In the genomic region with DNA sequence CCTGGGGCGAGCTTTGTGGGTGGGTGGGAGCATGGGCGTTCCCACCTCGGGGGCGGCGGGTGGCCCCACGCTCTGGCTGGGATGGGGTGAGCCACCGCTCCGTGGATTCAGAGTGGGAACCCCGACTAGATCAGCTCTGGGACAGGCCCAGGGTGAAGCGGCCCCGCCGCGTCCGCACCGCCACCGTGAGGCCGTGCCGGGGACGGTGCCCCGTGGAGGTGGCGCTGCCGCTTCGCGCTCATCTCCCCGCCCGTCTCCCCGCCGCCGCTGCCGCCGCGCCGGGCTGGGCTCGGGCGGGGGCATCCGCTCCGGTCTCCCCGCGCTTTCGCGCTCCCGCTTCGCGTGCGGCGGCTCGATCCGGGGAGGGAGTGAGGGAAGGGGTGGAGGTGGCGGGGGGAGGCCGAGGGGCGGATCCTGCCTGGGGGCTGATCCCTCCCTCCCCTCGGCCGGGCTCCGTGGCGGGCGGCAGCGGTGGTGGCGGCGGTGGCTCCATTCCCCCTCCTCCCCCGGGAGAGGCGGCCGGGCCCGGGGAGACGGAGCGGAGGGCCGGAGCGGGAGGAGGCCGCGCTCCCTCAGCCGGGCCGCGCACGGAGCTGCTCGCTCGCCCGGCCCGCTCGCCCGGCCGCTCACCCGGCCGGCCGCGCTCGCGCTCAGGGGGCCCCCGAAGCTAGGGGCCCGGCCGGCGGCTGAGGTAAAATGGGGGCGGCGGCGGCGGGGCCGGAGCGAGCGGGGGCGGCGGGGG, we compare ENCODE assay signal across 8 mouse cellular contexts. TPM values are rescaled to one million over a fixed set of nuclear protein-coding genes. Genes with fewer than 3 reads are reported as not detected.
DNase-seq lines count a peak whose midpoint lies in the region; ATAC-seq and TF ChIP-seq lines count a peak whose summit lies in the region.

Brpf3 (plus strand) TSS at position 420 of the 742 bp plus-strand sequence.

- H3K36me3 ChIP-seq in G1E (replicated peaks), result peaks cover 9% of the 10 kb centered on the region
- H3K36me3 ChIP-seq in hindbrain, embryonic 10.5 days, result peaks cover 18% of the 10 kb centered on the region
- no peaks in the 10 kb centered on the region for H3K36me3 ChIP-seq in lung, postnatal 0 days (ENCODE audit: insufficient read depth, low read length)

- TF ChIP-seq CTCF in G1E (IDR thresholded peaks at IDR 0.05; ENCODE audit: low read depth, low read length), result no peak
- peak; percentile 69 for TF ChIP-seq CTCF in lung, postnatal 0 days (IDR thresholded peaks at IDR 0.05)

- H3K9ac ChIP-seq in lung, postnatal 0 days (replicated peaks; ENCODE audit: low read depth), result peak within 1 kb of the TSS; percentile 98

- no peaks in the 10 kb centered on the region for H3K9me3 ChIP-seq in G1E (replicated peaks)
- H3K9me3 ChIP-seq in hindbrain, embryonic 10.5 days, result no peaks in the 10 kb centered on the region
- H3K9me3 ChIP-seq in lung, postnatal 0 days (ENCODE audit: low read length), result no peaks in the 10 kb centered on the region

- H3K4me3 ChIP-seq in G1E (ENCODE audit: low read depth, low read length), result peak within 1 kb of the TSS; percentile 80
- H3K4me3 ChIP-seq in hindbrain, embryonic 10.5 days, result peak within 1 kb of the TSS; percentile 89
- H3K4me3 ChIP-seq in lung, postnatal 0 days (ENCODE audit: low read depth, low read length), result peak within 1 kb of the TSS; percentile 96

- WGBS in hindbrain, embryonic 10.5 days, result under 1% methylated on average over 93 of the region's 99 CpGs
- 6% methylated on average over 44 of the region's 99 CpGs for WGBS in lung, postnatal 0 days

- no peak for ATAC-seq in G1E (ENCODE audit: extremely low read depth, insufficient number of reproducible peaks, low FRiP score, poor library complexity, severe bottlenecking)
- ATAC-seq in lung, postnatal 0 days, result peak; percentile 83

- TF ChIP-seq EP300 in lung, postnatal 0 days (IDR thresholded peaks at IDR 0.05), result no peak

- peaks cover 55% of the 10 kb centered on the region for H3K4me1 ChIP-seq in G1E (ENCODE audit: insufficient read depth, low read depth, low read length)
- peaks cover 32% of the 10 kb centered on the region for H3K4me1 ChIP-seq in hindbrain, embryonic 10.5 days (replicated peaks)
- H3K4me1 ChIP-seq in lung, postnatal 0 days (ENCODE audit: insufficient read depth, low read depth, low read length), result 0 out of 2 replicates have a peak, but pooled peaks cover 13% of the 10 kb centered on the region

- H3K27me3 ChIP-seq in G1E (ENCODE audit: insufficient read depth, low read length), result peaks cover 4% of the 10 kb centered on the region
- no peaks in the 10 kb centered on the region for H3K27me3 ChIP-seq in hindbrain, embryonic 10.5 days (ENCODE audit: insufficient read depth, poor library complexity, severe bottlenecking)
- no peaks in the 10 kb centered on the region for H3K27me3 ChIP-seq in lung, postnatal 0 days (replicated peaks; ENCODE audit: insufficient read depth, low read length)

- H3K27ac ChIP-seq in hindbrain, embryonic 10.5 days, result peak within 1 kb of the TSS; percentile 100
- peak within 1 kb of the TSS; percentile 99 for H3K27ac ChIP-seq in lung, postnatal 0 days (ENCODE audit: low read length)

- H3K4me2 ChIP-seq in lung, postnatal 0 days (replicated peaks; ENCODE audit: low read depth, low read length), result peak within 1 kb of the TSS; percentile 97

- DNase-seq in G1E (ENCODE audit: low spot score), result peak; percentile 77
- peak; percentile 86 for DNase-seq in cerebellum, adult 9-11 months
- DNase-seq in frontal cortex, adult 2 months (ENCODE audit: extremely low spot score in 1 of 2, low spot score in 1 of 2), result peak in 1 of 2 experiments; percentile 63
- DNase-seq in hindbrain, embryonic 10.5 days (ENCODE audit: low spot score), result peak; percentile 80
- peak; percentile 66 for DNase-seq in layer of hippocampus, adult 9-11 months
- DNase-seq in lung, postnatal 0 days (ENCODE audit: low spot score), result peak; percentile 84
- peak; percentile 73 for DNase-seq in ovary, postnatal 10 days (ENCODE audit: low spot score)
- peak; percentile 76 to 83 for DNase-seq in thymus, postnatal 10 days (ENCODE audit: low spot score in 2 of 2)

RNA-seq across cellular contexts. Expression of gene Brpf3, which starts in this region (rescaled TPM):
- total RNA-seq in G1E (2014; fragmentation: Nextera tagmentation) (62.4 and 87.3 TPM in 2 replicates), G1E (2017) (3.4 and 5.7 TPM in 2 replicates)
- 29.1 and 30.9 TPM in 2 replicates for polyA plus RNA-seq in G1E (2012)
- 39.0 and 44.3 TPM in 2 replicates for polyA plus RNA-seq in frontal cortex, adult 2 months (2012; rRNA removed)
- polyA plus RNA-seq in hindbrain, embryonic 10.5 days (2016; fragmentation: Nextera tagmentation; extraction: Ambion mirVana), result 9.8 and 12.2 TPM in 2 replicates
- 6.0 and 6.2 TPM in 2 replicates for polyA plus RNA-seq in lung, postnatal 0 days (2015; fragmentation: Nextera tagmentation; extraction: Ambion mirVana)
